Mouse (Mus musculus) ES-Bruce4 (cell line): ENCODE results near the gene Agbl4.

Experiments
- CTCF ChIP-seq: IDR thresholded peaks from one replicate; pipeline ENCODE4 v1.8.1; 2011; ENCODE audit warnings: low read depth, low read length
- EP300 ChIP-seq: IDR thresholded peaks from 2 replicates; pipeline ENCODE4 v1.6.1; 2011; ENCODE audit warnings: low read depth, low read length; ENCODE audit not compliant: insufficient read depth
- POLR2A ChIP-seq: IDR thresholded peaks from one replicate; pipeline ENCODE4 v1.8.1; 2011; ENCODE audit warnings: low read length; ENCODE audit not compliant: insufficient read depth

- TF ChIP-seq CTCF (no peak), EP300 (no peak), POLR2A (no peak)
Observed at GRCm38 (mm10) chr4:111584286-111584685, 1186.8 kb downstream of the Agbl4 start.
